Mouse (Mus musculus) testis, postnatal 14 days (tissue): ENCODE data around the gene Gm3238.
"Not testable (repeated sequence)": the region's sequence is repeated elsewhere in the genome, so short reads cannot be mapped to it uniquely, and the experiment has no call there.

Source experiments
- DNase-seq: peaks from one replicate; pipeline ENCODE4 v3.0.0; 2021; ENCODE audit warnings: low spot score

The Gm3238 gene

GRCm38 (mm10) chr10:77771225-77771624 lies at the start of gene Gm3238:
TSS of gene Gm3238 (minus strand) at chr10:77771325.
- DNase-seq, result not testable (repeated sequence)

- DNase-seq, result peak; percentile 16
Measured at GRCm38 (mm10) chr10:77819203-77819602, 48.1 kb upstream of the Gm3238 start.

GRCm38 (mm10) chr10:77818523-77818922 lies 47.4 kb upstream of the Gm3238 start:
- no peak for DNase-seq

GRCm38 (mm10) chr10:77815514-77815913 lies 44.4 kb upstream of the Gm3238 start:
- DNase-seq, result no peak

GRCm38 (mm10) chr10:77814382-77814781 lies 43.3 kb upstream of the Gm3238 start, which contains the start of gene Gm2696:
TSS of gene Gm2696 (plus strand) at chr10:77814682.
- no peak for DNase-seq

GRCm38 (mm10) chr10:77811743-77812142 lies 40.6 kb upstream of the Gm3238 start, which contains the start of gene Gm9507:
TSS of gene Gm9507 (minus strand) at chr10:77811843.
- no peak for DNase-seq

GRCm38 (mm10) chr10:77804095-77804494 lies 33.0 kb upstream of the Gm3238 start:
- no peak for DNase-seq

- DNase-seq, result no peak
Measured at GRCm38 (mm10) chr10:77798921-77799508, 27.9 kb upstream of the Gm3238 start, which contains the start of gene Gm19668. TSS of gene Gm19668 (minus strand) at chr10:77799133.

GRCm38 (mm10) chr10:77798164-77798920 lies 27.2 kb upstream of the Gm3238 start:
- DNase-seq, result not testable (repeated sequence)

- no peak for DNase-seq
Measured at GRCm38 (mm10) chr10:77797677-77798076, 26.6 kb upstream of the Gm3238 start.

GRCm38 (mm10) chr10:77794976-77795375 lies 23.9 kb upstream of the Gm3238 start, which contains the start of gene Gm9639:
TSS of gene Gm9639 (minus strand) at chr10:77795076.
- no peak for DNase-seq

GRCm38 (mm10) chr10:77788621-77789020 lies 17.5 kb upstream of the Gm3238 start:
- no peak for DNase-seq

GRCm38 (mm10) chr10:77787876-77788275 lies 16.8 kb upstream of the Gm3238 start, which contains the start of gene Gm7137:
TSS of gene Gm7137 (minus strand) at chr10:77788200.
- DNase-seq, result not testable (repeated sequence)

GRCm38 (mm10) chr10:77783396-77783795 lies 12.3 kb upstream of the Gm3238 start:
- DNase-seq, result not testable (repeated sequence)

GRCm38 (mm10) chr10:77782442-77782841 lies 11.3 kb upstream of the Gm3238 start, which contains the start of gene Gm3250:
TSS of gene Gm3250 (minus strand) at chr10:77782542.
- not testable (repeated sequence) for DNase-seq

GRCm38 (mm10) chr10:77776844-77777243 lies 5.7 kb upstream of the Gm3238 start, which contains the start of gene Gm7138:
TSS of gene Gm7138 (minus strand) at chr10:77776944.
- DNase-seq, result not testable (repeated sequence)

- DNase-seq, result not testable (repeated sequence)
Measured at GRCm38 (mm10) chr10:77772142-77772541, 1.0 kb upstream of the Gm3238 start.

- DNase-seq, result no peak
Measured at GRCm38 (mm10) chr10:77769727-77770126, 1.4 kb downstream of the Gm3238 start.

GRCm38 (mm10) chr10:77759582-77759981 lies 11.5 kb downstream of the Gm3238 start, which contains the start of gene Gm3233:
TSS of gene Gm3233 (minus strand) at chr10:77759682.
- DNase-seq, result not testable (repeated sequence)

- no peak for DNase-seq
Measured at GRCm38 (mm10) chr10:77753448-77753847, 17.7 kb downstream of the Gm3238 start.

GRCm38 (mm10) chr10:77752312-77752711 lies 18.8 kb downstream of the Gm3238 start:
- DNase-seq, result not testable (repeated sequence)

- not testable (repeated sequence) for DNase-seq
Measured at GRCm38 (mm10) chr10:77751254-77751653, 19.9 kb downstream of the Gm3238 start, which contains the start of gene Gm9736. TSS of gene Gm9736 (minus strand) at chr10:77751354.

GRCm38 (mm10) chr10:77750686-77751085 lies 20.4 kb downstream of the Gm3238 start:
- DNase-seq, result not testable (repeated sequence)
